Mouse (Mus musculus): ENCODE data around the gene Zfp169. TPM values are rescaled to one million over a fixed set of nuclear protein-coding genes. Genes with fewer than 3 reads are reported as not detected.

Gene Zfp169
- polyA plus RNA-seq (2012; rRNA removed) = 9.9 and 10.1 TPM in 2 replicates

- 1% methylated on average over 34 of the region's 34 CpGs for WGBS
- H3K27ac ChIP-seq (ENCODE audit: insufficient read depth, low read length) = peak within 1 kb of the TSS; percentile 74
- H3K27me3 ChIP-seq (ENCODE audit: control insufficient read depth, insufficient read depth, low read length) = no peaks in the 10 kb centered on the region
- H3K4me3 ChIP-seq (ENCODE audit: extremely low read depth, insufficient read depth, insufficient read length) = peak within 1 kb of the TSS; percentile 94
- H3K4me1 ChIP-seq (ENCODE audit: control insufficient read depth, insufficient read depth, insufficient read length) = peaks cover 9% of the 10 kb centered on the region; the same call in 1 of the 2 replicates
- peak; percentile 85 to 86 for DNase-seq (ENCODE audit: low read depth in 1 of 2, low spot score in 2 of 2)
- TF ChIP-seq POLR2A (IDR thresholded peaks at IDR 0.05; ENCODE audit: low read depth, low read length) = peak; percentile 61; the same call in 1 of the 2 replicates
- TF ChIP-seq CTCF (IDR thresholded peaks at IDR 0.05; ENCODE audit: extremely low read depth, insufficient read depth, insufficient read length, insufficient replicate concordance) = no peak
- no peaks in the 10 kb centered on the region for H3K36me3 ChIP-seq (ENCODE audit: control insufficient read depth, insufficient read depth, low read length)
These were observed at the start of gene Zfp169, which contains the start of gene A830005F24Rik for GRCm38 (mm10) chr13:48513003-48513929. TSS of gene Zfp169 (minus strand) at chr13:48513451. TSS of gene A830005F24Rik (plus strand) at chr13:48513570.

DNA sequence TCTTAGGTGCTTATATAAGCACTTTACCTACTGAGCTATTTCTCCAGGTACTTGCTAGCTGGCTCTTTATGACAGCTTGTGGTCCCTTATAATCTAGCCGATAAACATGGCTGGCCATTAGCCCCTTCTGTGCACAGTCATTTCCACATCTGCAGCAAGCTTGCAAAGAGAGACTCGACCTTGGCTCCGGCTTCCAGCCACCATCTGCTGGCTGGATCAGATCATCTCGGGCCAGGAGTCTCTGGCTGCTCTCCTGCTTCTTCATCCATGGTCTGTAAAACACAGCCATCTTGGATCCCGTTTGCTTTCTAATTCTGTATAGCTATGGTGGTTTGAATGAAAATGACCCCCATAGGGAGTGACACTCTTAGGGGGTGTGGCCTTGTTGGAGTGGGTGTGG lies 49.1 kb upstream of the Zfp169 start:
- 90% methylated on average over 5 of the region's 5 CpGs for WGBS
- H3K4me3 ChIP-seq (ENCODE audit: extremely low read depth, insufficient read depth, insufficient read length) = no peak overlapping the region
- no peaks in the 10 kb centered on the region for H3K27me3 ChIP-seq (ENCODE audit: control insufficient read depth, insufficient read depth, low read length)
- no peak for DNase-seq (ENCODE audit: low read depth in 1 of 2, low spot score in 2 of 2)
- TF ChIP-seq CTCF (IDR thresholded peaks at IDR 0.05; ENCODE audit: extremely low read depth, insufficient read depth, insufficient read length, insufficient replicate concordance) (no peak), POLR2A (IDR thresholded peaks at IDR 0.05; ENCODE audit: low read depth, low read length) (no peak)
- no peaks in the 10 kb centered on the region for H3K36me3 ChIP-seq (ENCODE audit: control insufficient read depth, insufficient read depth, low read length)
- no peaks in the 10 kb centered on the region; the same call in 1 of the 2 replicates for H3K4me1 ChIP-seq (ENCODE audit: control insufficient read depth, insufficient read depth, insufficient read length)
- H3K27ac ChIP-seq (ENCODE audit: insufficient read depth, low read length) = no peak overlapping the region

GRCm38 (mm10) chr13:48561481-48561880 lies 48.2 kb upstream of the Zfp169 start:
- Histone ChIP-seq H3K27ac (ENCODE audit: insufficient read depth, low read length) (no peak overlapping the region), H3K4me1 (ENCODE audit: control insufficient read depth, insufficient read depth, insufficient read length) (no peaks in the 10 kb centered on the region; the same call in 1 of the 2 replicates), H3K4me3 (ENCODE audit: extremely low read depth, insufficient read depth, insufficient read length) (no peak overlapping the region), H3K36me3 (ENCODE audit: control insufficient read depth, insufficient read depth, low read length) (no peaks in the 10 kb centered on the region), H3K27me3 (ENCODE audit: control insufficient read depth, insufficient read depth, low read length) (no peaks in the 10 kb centered on the region)
- TF ChIP-seq CTCF (IDR thresholded peaks at IDR 0.05; ENCODE audit: extremely low read depth, insufficient read depth, insufficient read length, insufficient replicate concordance) = no peak
- no peak for TF ChIP-seq POLR2A (IDR thresholded peaks at IDR 0.05; ENCODE audit: low read depth, low read length)
- DNase-seq (ENCODE audit: low read depth in 1 of 2, low spot score in 2 of 2) = no peak
- WGBS = 92% methylated on average over 2 of the region's 2 CpGs

GRCm38 (mm10) chr13:48555976-48556375 lies 42.7 kb upstream of the Zfp169 start:
- Histone ChIP-seq H3K4me1 (ENCODE audit: control insufficient read depth, insufficient read depth, insufficient read length) (no peaks in the 10 kb centered on the region), H3K36me3 (ENCODE audit: control insufficient read depth, insufficient read depth, low read length) (no peaks in the 10 kb centered on the region), H3K4me3 (ENCODE audit: extremely low read depth, insufficient read depth, insufficient read length) (no peak overlapping the region), H3K27me3 (ENCODE audit: control insufficient read depth, insufficient read depth, low read length) (no peaks in the 10 kb centered on the region), H3K27ac (ENCODE audit: insufficient read depth, low read length) (no peak overlapping the region)
- no peak for DNase-seq (ENCODE audit: low read depth in 1 of 2, low spot score in 2 of 2)
- TF ChIP-seq CTCF (IDR thresholded peaks at IDR 0.05; ENCODE audit: extremely low read depth, insufficient read depth, insufficient read length, insufficient replicate concordance) = no peak
- no peak for TF ChIP-seq POLR2A (IDR thresholded peaks at IDR 0.05; ENCODE audit: low read depth, low read length)
- 38% methylated on average over 1 of the region's 1 CpGs for WGBS

DNA sequence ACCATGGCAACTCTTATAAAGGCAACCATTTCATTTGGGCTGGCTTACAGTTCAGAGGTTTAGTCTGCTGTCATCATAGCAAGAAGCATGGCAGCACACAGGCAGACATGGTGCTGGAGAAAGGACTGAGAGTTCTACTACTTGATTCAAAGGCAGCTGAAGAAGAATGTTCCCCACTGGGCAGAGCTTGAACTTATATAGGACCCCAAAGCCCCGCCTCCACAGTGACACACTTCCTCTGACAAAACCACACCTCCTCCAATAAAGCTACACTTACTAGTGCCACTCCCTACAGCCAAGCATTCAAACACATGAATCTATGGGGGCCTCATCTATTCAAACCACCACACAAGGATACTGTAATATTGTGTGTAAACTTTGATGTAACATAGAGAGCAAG lies 41.3 kb upstream of the Zfp169 start:
- H3K27me3 ChIP-seq (ENCODE audit: control insufficient read depth, insufficient read depth, low read length) = no peaks in the 10 kb centered on the region
- 92% methylated on average over 1 of the region's 1 CpGs for WGBS
- no peaks in the 10 kb centered on the region for H3K4me1 ChIP-seq (ENCODE audit: control insufficient read depth, insufficient read depth, insufficient read length)
- H3K36me3 ChIP-seq (ENCODE audit: control insufficient read depth, insufficient read depth, low read length) = no peaks in the 10 kb centered on the region
- no peak for DNase-seq (ENCODE audit: low read depth in 1 of 2, low spot score in 2 of 2)
- TF ChIP-seq CTCF (IDR thresholded peaks at IDR 0.05; ENCODE audit: extremely low read depth, insufficient read depth, insufficient read length, insufficient replicate concordance) (no peak), POLR2A (IDR thresholded peaks at IDR 0.05; ENCODE audit: low read depth, low read length) (no peak)
- no peak overlapping the region for H3K4me3 ChIP-seq (ENCODE audit: extremely low read depth, insufficient read depth, insufficient read length)
- no peak overlapping the region for H3K27ac ChIP-seq (ENCODE audit: insufficient read depth, low read length)

GRCm38 (mm10) chr13:48553511-48553910 lies 40.3 kb upstream of the Zfp169 start:
- no peaks in the 10 kb centered on the region for H3K4me1 ChIP-seq (ENCODE audit: control insufficient read depth, insufficient read depth, insufficient read length)
- no peaks in the 10 kb centered on the region for H3K36me3 ChIP-seq (ENCODE audit: control insufficient read depth, insufficient read depth, low read length)
- no peaks in the 10 kb centered on the region for H3K27me3 ChIP-seq (ENCODE audit: control insufficient read depth, insufficient read depth, low read length)
- 88% methylated on average over 5 of the region's 5 CpGs for WGBS
- DNase-seq (ENCODE audit: low read depth in 1 of 2, low spot score in 2 of 2) = no peak
- H3K27ac ChIP-seq (ENCODE audit: insufficient read depth, low read length) = no peak overlapping the region
- no peak for TF ChIP-seq CTCF (IDR thresholded peaks at IDR 0.05; ENCODE audit: extremely low read depth, insufficient read depth, insufficient read length, insufficient replicate concordance)
- TF ChIP-seq POLR2A (IDR thresholded peaks at IDR 0.05; ENCODE audit: low read depth, low read length) = no peak
- H3K4me3 ChIP-seq (ENCODE audit: extremely low read depth, insufficient read depth, insufficient read length) = no peak overlapping the region
